Mouse (Mus musculus): ENCODE measurements around the gene Gpsm3. TPM values are rescaled to one million over a fixed set of nuclear protein-coding genes. Genes with fewer than 3 reads are reported as not detected.

The Gpsm3 gene
- total and polyA plus RNA-seq, 3 experiments = 13.0 to 38.7 (median 18.2) TPM

- Histone ChIP-seq H3K27ac (ENCODE audit: insufficient read depth, low read depth) (no peak overlapping the region), H3K4me1 (ENCODE audit: control insufficient read depth in 1 of 2, insufficient read depth in 2 of 2) (peaks cover 0 to 9% of the 10 kb centered on the region in 2 experiments; a peak in 2 of 4 replicates), H3K79me2 (replicated peaks; ENCODE audit: control insufficient read depth, extremely low read depth, insufficient read depth, poor library complexity, severe bottlenecking) (no peaks in the 10 kb centered on the region), H3K36me3 (replicated peaks in 1 of 2; ENCODE audit: control insufficient read depth in 1 of 2, insufficient read depth in 1 of 2, low read length in 1 of 2) (peaks cover 0 to under 1% of the 10 kb centered on the region in 2 experiments), H3K27me3 (replicated peaks) (peaks cover 49% of the 10 kb centered on the region), H3K4me3 (replicated peaks in 1 of 3; ENCODE audit: low read depth in 2 of 3, low read length in 2 of 3, poor library complexity in 1 of 3) (no peak overlapping the region), H3K9me3 (replicated peaks; ENCODE audit: low read length) (peaks cover 10% of the 10 kb centered on the region), H3K9ac (ENCODE audit: insufficient read depth, low read depth) (no peak overlapping the region), H3K4me2 (ENCODE audit: insufficient read depth, low read depth, poor library complexity, severe bottlenecking) (no peak overlapping the region)
- in situ Hi-C loops (cut with MboI; ENCODE audit: low pct_ligation_motif_present, low pct_unique_long_range_greater_than_20kb, low sequenced_read_pairs) = no loop called here
- TF ChIP-seq MAX (IDR thresholded peaks at IDR 0.05; ENCODE audit: low read length) (no peak), MEF2A (IDR thresholded peaks at IDR 0.05; ENCODE audit: borderline replicate concordance, low read depth, low read length) (no peak), HCFC1 (IDR thresholded peaks at IDR 0.05; ENCODE audit: low read depth, low read length) (no peak), JUN (IDR thresholded peaks at IDR 0.05; ENCODE audit: insufficient read depth, low read depth, low read length) (no peak), ZMIZ1 (IDR thresholded peaks at IDR 0.05; ENCODE audit: low read depth, low read length) (no peak), USF1 (IDR thresholded peaks at IDR 0.05; ENCODE audit: low read depth, low read length) (no peak), ELF1 (IDR thresholded peaks at IDR 0.05; ENCODE audit: low read depth, low read length) (no peak), ETS1 (conservative IDR thresholded peaks at IDR 0.05; ENCODE audit: low read depth, low read length) (no peak), RAD21 (IDR thresholded peaks at IDR 0.05; ENCODE audit: low read depth, low read length) (no peak)
- dilution Hi-C loops (cut with MboI; ENCODE audit: extremely low pct_ligation_motif_present, extremely low pct_unique_long_range_greater_than_20kb, low sequenced_read_pairs) = no loop called here
- DNase-seq (ENCODE audit: extremely low read depth) = no peak
Observed at GRCm38 (mm10) chr17:34563354-34563753, 26.3 kb upstream of the Gpsm3 start.

- H3K9ac ChIP-seq (ENCODE audit: insufficient read depth, low read depth) = no peak within 1 kb of the TSS
- peaks cover 0 to 9% of the 10 kb centered on the region in 2 experiments; a peak in 2 of 4 replicates for H3K4me1 ChIP-seq (ENCODE audit: control insufficient read depth in 1 of 2, insufficient read depth in 2 of 2)
- H3K36me3 ChIP-seq (replicated peaks in 1 of 2; ENCODE audit: control insufficient read depth in 1 of 2, insufficient read depth in 1 of 2, low read length in 1 of 2) = no peaks in the 10 kb centered on the region
- H3K4me2 ChIP-seq (ENCODE audit: insufficient read depth, low read depth, poor library complexity, severe bottlenecking) = no peak within 1 kb of the TSS
- peaks cover 10% of the 10 kb centered on the region for H3K9me3 ChIP-seq (replicated peaks; ENCODE audit: low read length)
- H3K79me2 ChIP-seq (replicated peaks; ENCODE audit: control insufficient read depth, extremely low read depth, insufficient read depth, poor library complexity, severe bottlenecking) = no peaks in the 10 kb centered on the region
- dilution Hi-C loops (cut with MboI; ENCODE audit: extremely low pct_ligation_motif_present, extremely low pct_unique_long_range_greater_than_20kb, low sequenced_read_pairs) = no loop called here
- no peak for DNase-seq (ENCODE audit: extremely low read depth)
- TF ChIP-seq CHD1 (IDR thresholded peaks at IDR 0.05; ENCODE audit: low read depth, low read length) = no peak
- TF ChIP-seq ELF1 (IDR thresholded peaks at IDR 0.05; ENCODE audit: low read depth, low read length) = no peak
- TF ChIP-seq ZMIZ1 (IDR thresholded peaks at IDR 0.05; ENCODE audit: low read depth, low read length) = no peak
- TF ChIP-seq E2F4 (IDR thresholded peaks at IDR 0.05; ENCODE audit: insufficient replicate concordance, low read depth, low read length) = no peak
- no peak for TF ChIP-seq SIN3A (IDR thresholded peaks at IDR 0.05; ENCODE audit: low read length)
- TF ChIP-seq KAT2A (IDR thresholded peaks at IDR 0.05; ENCODE audit: insufficient replicate concordance, low read length) = no peak
- TF ChIP-seq SMC3 (IDR thresholded peaks at IDR 0.05; ENCODE audit: low read depth, low read length) = no peak
- no peak for TF ChIP-seq HCFC1 (IDR thresholded peaks at IDR 0.05; ENCODE audit: low read depth, low read length)
- TF ChIP-seq ZNF384 (IDR thresholded peaks at IDR 0.05; ENCODE audit: low read depth, low read length) = no peak
- TF ChIP-seq MEF2A (IDR thresholded peaks at IDR 0.05; ENCODE audit: borderline replicate concordance, low read depth, low read length) = no peak
- TF ChIP-seq JUND (conservative IDR thresholded peaks at IDR 0.05; ENCODE audit: low read depth, low read length) = no peak
- TF ChIP-seq NELFE (IDR thresholded peaks at IDR 0.05; ENCODE audit: low read depth, low read length) = no peak
- TF ChIP-seq TBP (conservative IDR thresholded peaks at IDR 0.05; ENCODE audit: low read depth, low read length) = no peak
- TF ChIP-seq ETS1 (conservative IDR thresholded peaks at IDR 0.05; ENCODE audit: low read depth, low read length) = no peak
- TF ChIP-seq ZC3H11A (IDR thresholded peaks at IDR 0.05; ENCODE audit: low read depth, low read length) = no peak
- no peak for TF ChIP-seq MAZ (IDR thresholded peaks at IDR 0.05; ENCODE audit: low read depth, low read length)
- no peak within 1 kb of the TSS for H3K27ac ChIP-seq (ENCODE audit: insufficient read depth, low read depth)
- no peak within 1 kb of the TSS for H3K4me3 ChIP-seq (replicated peaks in 1 of 3; ENCODE audit: low read depth in 2 of 3, low read length in 2 of 3, poor library complexity in 1 of 3)
- H3K27me3 ChIP-seq (replicated peaks) = peaks cover 53% of the 10 kb centered on the region
- in situ Hi-C loops (cut with MboI; ENCODE audit: low pct_ligation_motif_present, low pct_unique_long_range_greater_than_20kb, low sequenced_read_pairs) = no loop called here
Observed at GRCm38 (mm10) chr17:34564003-34564421, 25.6 kb upstream of the Gpsm3 start, which contains the start of gene Notch4. TSS of gene Notch4 (plus strand) at chr17:34564268.

Data from CH12.LX (cell line).